Mouse (Mus musculus) lung, postnatal 36 days (tissue): Measurements from ENCODE around the gene Gbp2b.
A peak's percentile ranks its signal among the peaks of the same experiment; 100 is the strongest.
"Not testable (repeated sequence)": the region's sequence is repeated elsewhere in the genome, so short reads cannot be mapped to it uniquely, and the experiment has no call there.

ENCODE experiments used
- DNase-seq: peaks from one replicate; pipeline ENCODE4 v3.0.0; 2022; ENCODE audit warnings: mixed read lengths

The Gbp2b gene

GRCm38 (mm10) chr3:142594547-142594946, at the start of gene Gbp2b:
Gene Gbp2b, plus strand, starts transcription at chr3:142594847.
- DNase-seq = no peak

DNA sequence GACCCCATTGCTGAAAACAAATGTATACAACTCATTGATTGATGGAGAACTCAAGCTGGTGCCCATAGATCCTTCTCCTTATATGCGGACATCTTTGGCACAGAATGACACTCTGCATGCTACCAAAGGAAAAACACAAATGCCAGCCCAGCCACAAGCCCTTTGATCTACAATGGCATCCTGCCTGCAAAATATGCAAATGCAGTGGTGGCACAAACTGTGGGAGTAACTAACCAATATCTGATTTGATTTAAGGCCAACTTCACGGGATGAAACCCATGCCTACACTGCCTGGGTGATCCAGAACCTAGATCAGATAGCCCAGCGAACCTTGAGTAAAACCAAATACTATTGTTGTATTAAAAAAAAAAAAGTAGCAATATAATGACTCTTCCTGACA, 48.0 kb upstream of the Gbp2b start:
- DNase-seq = peak; percentile 31

DNA sequence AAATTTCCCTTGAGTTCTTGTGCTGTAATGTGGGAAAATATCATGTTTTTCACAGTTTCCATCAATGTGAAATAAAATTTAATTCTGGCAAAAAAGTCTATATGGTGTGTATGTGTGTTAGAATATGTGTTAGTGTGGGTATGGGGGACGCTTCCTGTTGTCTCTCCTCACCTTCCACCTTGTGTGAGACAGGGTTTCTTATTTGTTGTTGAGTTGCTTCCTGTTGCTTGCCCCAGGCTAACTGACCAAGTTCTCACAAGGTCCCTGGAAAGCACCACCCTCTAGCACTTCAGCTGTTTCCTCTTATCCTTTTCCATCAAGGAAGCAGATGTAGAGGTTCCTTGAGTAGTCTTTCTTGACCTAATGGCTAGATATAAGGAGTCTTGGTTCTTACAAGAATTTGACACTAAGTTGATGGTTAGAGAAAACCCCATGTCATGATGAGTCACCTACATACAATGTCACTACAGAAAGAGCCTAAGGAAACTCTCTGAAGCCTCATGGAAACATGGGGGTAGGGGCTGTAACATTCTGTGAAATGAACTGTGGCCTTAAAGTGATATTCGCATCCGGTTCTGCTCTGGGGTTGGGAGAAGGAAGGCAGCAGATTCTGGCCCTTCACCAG, 44.5 kb upstream of the Gbp2b start:
- no peak for DNase-seq

DNA sequence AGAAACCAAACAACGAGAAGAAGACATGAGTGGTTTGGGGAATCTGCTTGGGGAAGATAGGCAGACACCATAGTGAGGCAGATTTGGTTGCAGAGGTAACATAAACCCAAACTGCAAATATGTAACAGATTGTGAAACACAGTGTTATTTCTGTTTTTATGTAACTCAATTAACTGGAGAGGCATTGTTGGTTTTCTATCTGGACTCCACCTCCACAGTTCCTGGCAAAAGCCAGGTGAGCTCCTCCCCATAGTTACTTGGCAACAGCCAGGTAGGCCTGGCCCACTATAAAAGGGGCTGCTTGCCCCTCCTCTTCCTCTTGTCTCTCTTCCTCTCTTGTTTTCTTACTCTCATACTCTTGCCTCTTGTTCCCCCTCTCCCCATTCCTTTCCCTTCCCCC, 40.0 kb upstream of the Gbp2b start:
- no peak for DNase-seq

GRCm38 (mm10) chr3:142555623-142556022, 39.0 kb upstream of the Gbp2b start:
- DNase-seq = no peak

- DNase-seq = peak; percentile 72
Observed at GRCm38 (mm10) chr3:142559632-142560228, 34.9 kb upstream of the Gbp2b start, which contains the start of gene Gbp3. Gene Gbp3, plus strand, starts transcription at chr3:142560026.

DNA sequence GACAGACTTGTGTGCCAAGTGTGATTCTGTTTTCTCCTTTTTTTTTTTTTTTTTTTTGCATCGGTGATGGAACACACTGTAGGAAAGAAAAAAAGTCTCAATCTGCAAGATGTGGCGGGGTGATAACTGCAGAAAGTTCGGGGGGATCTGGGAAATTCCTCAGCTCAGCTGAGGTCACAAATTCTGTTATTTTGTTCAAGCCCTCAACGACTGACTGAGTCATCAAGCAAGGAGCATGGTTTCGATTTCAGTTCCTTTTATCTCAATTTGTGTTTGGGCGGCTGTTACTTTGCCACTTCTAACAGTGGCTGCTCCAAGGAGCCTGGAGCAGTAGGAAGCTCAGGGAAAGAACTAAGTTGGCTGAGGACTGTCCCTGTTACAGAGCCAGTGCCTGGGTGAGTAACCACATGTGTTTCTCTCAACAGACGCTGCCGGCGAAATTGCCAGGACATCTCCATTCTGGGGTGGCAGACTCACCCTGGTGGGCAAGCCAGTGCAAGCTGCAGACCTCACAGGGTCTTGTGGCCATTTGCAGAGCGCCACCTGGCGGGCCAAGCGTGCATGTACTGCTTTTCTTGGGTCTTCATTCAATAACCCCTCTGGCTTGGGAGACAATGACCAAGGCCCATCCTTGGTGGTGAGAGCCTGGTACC, 34.2 kb upstream of the Gbp2b start:
- DNase-seq = peak; percentile 95

DNA sequence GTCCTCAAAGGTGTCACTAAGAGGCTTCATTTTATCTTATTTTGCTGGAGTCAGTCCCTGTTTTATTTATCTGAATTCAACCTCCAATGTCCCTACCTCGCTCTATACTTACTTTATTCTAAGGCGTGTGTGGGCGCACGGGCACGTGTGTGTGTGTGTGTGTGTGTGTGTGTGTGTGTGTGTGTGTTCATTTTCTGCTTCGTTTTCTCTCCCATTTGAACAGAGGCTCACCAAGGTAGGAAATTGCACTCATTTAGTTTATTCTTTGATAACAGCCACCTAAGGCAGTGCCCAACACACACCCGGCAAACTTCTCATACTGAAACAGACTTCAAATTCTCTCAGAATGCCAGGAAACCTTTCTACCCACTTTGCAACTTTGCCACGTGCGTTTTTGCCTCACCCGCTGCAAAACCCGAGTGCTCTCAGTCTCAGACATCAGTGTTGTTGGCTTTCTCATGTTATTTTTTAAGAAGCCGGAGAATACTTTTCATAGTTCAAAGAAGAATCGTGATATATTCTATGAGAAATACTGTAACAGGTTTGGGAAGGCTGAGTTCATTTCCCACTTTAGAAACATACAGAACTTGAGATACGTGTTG, 33.5 kb upstream of the Gbp2b start:
- DNase-seq = no peak

GRCm38 (mm10) chr3:142561666-142562065, 33.0 kb upstream of the Gbp2b start:
- DNase-seq = peak; percentile 16

- DNase-seq = not testable (repeated sequence)
Observed at GRCm38 (mm10) chr3:142567490-142567889, 27.2 kb upstream of the Gbp2b start.

DNA sequence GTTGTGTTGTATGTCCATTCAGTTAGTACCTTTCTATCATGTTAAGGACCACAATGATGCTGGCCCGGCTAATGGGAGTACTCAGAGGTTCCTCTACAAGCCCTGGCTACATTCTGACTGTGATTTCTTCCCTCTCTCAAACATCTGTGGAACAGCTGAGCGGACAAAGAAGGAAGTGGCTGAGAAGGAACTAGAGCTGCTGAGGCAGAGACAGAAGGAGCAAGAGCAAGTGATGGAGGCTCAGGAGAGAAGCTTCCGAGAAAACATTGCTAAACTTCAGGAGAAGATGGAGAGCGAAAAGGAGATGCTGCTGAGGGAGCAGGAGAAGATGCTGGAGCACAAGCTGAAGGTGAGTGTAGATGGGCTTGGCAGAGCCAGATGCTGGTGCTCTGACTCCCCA, 23.9 kb upstream of the Gbp2b start:
- no peak for DNase-seq

DNA sequence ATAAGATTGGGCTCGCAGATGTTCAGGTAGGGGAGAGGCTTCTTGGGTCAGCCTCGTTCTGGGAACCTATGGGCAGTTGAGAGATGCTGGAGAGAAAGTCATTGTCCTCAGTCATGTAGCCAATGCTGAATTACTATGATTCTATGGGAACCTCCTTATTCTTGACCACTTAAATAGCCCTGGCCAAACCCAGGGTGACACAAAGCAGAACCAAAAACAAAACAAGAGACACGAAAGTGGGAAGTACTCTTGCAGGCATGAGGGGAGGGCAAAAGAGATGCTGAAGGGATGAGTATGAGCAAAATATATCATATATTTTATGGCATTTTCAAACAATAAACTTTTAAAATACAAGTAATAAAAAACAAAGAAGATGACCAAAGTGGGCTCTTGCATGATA, 17.5 kb upstream of the Gbp2b start:
- no peak for DNase-seq

DNA sequence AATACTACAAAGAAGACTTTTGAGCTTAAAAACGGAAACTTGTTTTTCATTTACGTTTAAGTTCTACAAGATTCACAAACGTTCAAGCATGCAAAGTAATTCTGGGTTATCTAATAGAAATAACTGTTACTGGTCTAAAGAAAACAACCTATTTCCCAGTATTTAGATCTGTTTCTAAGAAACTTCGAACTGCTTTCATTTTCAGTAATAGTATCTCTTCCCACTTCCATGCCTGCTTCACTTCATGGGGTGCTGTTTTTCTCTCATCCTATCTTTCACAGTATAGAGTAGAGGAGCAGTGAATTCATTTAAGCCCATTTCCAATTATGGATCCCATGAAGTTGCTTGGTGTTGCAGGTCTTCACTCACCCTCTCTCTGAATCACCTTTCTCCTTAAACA, 16.3 kb upstream of the Gbp2b start:
- no peak for DNase-seq

- DNase-seq = no peak
Observed at GRCm38 (mm10) chr3:142583067-142583466, 11.6 kb upstream of the Gbp2b start.

DNA sequence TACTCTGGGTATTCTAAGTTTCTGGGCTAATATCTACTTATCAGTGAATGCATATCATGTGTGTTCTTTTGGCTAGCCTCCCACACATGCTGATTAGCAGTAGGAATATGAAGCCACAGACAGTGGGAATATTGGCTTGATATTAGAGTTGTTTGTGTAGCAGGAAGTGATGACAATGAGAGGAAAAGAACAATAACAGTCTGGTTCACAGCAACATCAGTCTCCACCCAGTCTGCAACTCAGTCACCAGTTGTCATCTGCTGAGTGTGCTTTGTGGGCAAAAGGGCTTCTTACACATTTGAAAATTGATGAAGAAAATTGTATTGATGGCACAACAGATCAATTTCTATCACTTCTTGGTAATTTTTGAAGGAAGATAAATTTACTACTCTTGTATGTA, 7.3 kb upstream of the Gbp2b start:
- peak; percentile 26 for DNase-seq

DNA sequence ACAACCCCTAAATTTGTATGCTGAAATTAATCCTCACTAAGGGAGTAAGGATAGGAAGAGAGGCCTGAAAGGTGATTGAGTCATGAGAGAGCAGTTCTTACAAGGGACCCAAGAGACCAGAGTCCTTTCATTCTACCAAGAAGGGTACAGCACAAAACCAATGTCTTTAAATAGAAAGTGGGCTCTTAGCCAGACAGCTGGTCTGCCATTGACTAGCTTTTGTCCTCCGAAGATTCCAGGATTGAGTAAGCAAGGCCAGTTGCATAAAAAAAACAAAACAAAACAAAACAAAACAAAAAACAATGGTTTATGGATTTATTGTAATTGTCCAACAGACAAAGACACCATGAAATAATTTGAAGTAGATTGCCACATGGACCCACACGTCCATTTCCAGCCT, 5.8 kb upstream of the Gbp2b start:
- DNase-seq = no peak

- DNase-seq = no peak
Observed at GRCm38 (mm10) chr3:142590431-142591067, 4.1 kb upstream of the Gbp2b start.

DNA sequence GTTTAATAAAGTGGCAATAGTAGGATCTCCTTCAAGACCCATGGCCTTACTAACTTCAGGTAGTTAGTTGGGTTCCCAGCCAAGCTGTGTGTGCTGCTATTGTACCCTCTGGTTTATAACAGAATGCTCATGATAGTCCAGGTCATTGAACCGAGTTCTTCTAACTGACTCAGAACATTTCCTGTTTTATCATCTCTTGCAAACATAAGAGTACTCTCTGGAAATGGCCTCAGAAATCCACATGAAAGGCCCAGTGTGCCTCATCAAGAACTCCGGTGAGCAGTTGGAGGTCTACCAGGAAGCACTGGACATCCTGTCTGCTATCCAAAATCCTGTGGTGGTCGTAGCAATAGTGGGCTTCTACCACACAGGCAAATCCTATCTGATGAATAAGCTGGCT, 3.3 kb downstream of the Gbp2b start:
- DNase-seq = no peak

GRCm38 (mm10) chr3:142601675-142602074, 7.0 kb downstream of the Gbp2b start:
- DNase-seq = no peak

- peak; percentile 19 for DNase-seq
Observed at GRCm38 (mm10) chr3:142618658-142619057, 24.0 kb downstream of the Gbp2b start.

GRCm38 (mm10) chr3:142619606-142620005, 25.0 kb downstream of the Gbp2b start:
- DNase-seq = peak; percentile 27

- peak; percentile 91 for DNase-seq
Observed at GRCm38 (mm10) chr3:142620111-142620955, 25.7 kb downstream of the Gbp2b start, which contains the start of gene Gbp2. Gene Gbp2, plus strand, starts transcription at chr3:142620602.
